ENCODE assay signal across 13 mouse cellular contexts in the genomic region with DNA sequence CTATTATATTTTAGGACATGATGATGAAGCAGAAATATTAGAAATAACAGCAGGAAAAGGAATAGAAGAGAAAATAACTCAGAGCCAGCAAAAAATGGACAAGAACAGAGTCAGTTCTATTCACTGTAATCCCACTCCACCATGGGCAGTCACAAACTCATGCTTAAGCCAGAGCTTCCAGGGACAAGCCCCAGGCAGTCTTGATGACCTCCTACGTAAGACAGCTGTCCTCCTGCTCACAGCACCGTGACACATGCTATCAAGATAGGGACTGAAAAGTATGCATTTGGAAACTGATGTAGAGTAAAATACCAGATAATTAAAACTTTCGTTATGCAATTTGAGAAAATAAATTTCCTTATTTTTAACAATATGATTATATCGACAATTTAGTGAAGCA.
"Had no signal": no experiment of that assay in that cellular context is flagged by ENCODE, and none has a peak within 500 bp of the region (broad histone marks: within the 10 kb centered on the region; RNA-seq: fewer than 3 reads in every experiment).

No protein-coding gene starts in this region.

- H3K27me3 ChIP-seq: midbrain, embryonic 12.5 days; midbrain, embryonic 15.5 days; neural tube, embryonic 12.5 days; stomach, embryonic 15.5 days had no signal

- DNase-seq: lung, adult 18-20 months; lung, embryonic 14.5 days; lung, postnatal 10 days; lung, postnatal 4 days; right cerebral cortex, postnatal 14 days; thymus, adult 2 months; thymus, postnatal 25 days; thymus, postnatal 4 days had no signal

- H3K4me2 ChIP-seq: lung, embryonic 14.5 days; midbrain, embryonic 12.5 days; midbrain, embryonic 15.5 days; neural tube, embryonic 12.5 days; stomach, embryonic 15.5 days had no signal

- H3K36me3 ChIP-seq: midbrain, embryonic 10.5 days; midbrain, embryonic 12.5 days; midbrain, embryonic 15.5 days; neural tube, embryonic 12.5 days; stomach, embryonic 15.5 days had no signal

- H3K4me3 ChIP-seq: midbrain, embryonic 10.5 days; midbrain, embryonic 12.5 days; midbrain, embryonic 15.5 days; neural tube, embryonic 12.5 days; stomach, embryonic 15.5 days had no signal
